Mouse (Mus musculus) forebrain, embryonic 15.5 days (tissue): ENCODE data around the gene Adamts8. TPM values are rescaled to one million over a fixed set of nuclear protein-coding genes. Genes with fewer than 3 reads are reported as not detected.

Experiments used
- ATAC-seq: fragments of 200-750 bp; cut with Nextera tagmentation; replicated peaks from 2 replicates; pipeline ENCODE4 v1.8.0; 2017; ENCODE audit warnings: mild to moderate bottlenecking, moderate TSS enrichment, moderate library complexity
- H3K27ac ChIP-seq: fragments of 300-500 bp; sonication (generic); replicated peaks from 2 replicates; pipeline ENCODE4 v1.5.1; 2015; ENCODE audit warnings: mild to moderate bottlenecking, inconsistent platforms
- H3K27me3 ChIP-seq: fragments of 300-500 bp; sonication (generic); 2 replicates; pipeline ENCODE4 v1.6.1; 2015; ENCODE audit warnings: inconsistent platforms
- H3K36me3 ChIP-seq: fragments of 300-500 bp; sonication (generic); 2 replicates; pipeline ENCODE4 v1.6.1; 2015; ENCODE audit warnings: mild to moderate bottlenecking, inconsistent platforms
- H3K4me1 ChIP-seq: fragments of 300-500 bp; sonication (generic); 2 replicates; pipeline ENCODE4 v1.6.1; 2015; ENCODE audit warnings: inconsistent platforms
- H3K4me2 ChIP-seq: fragments of 300-500 bp; sonication (generic); replicated peaks from 2 replicates; pipeline ENCODE4 v1.6.1; 2015; ENCODE audit warnings: mild to moderate bottlenecking, inconsistent platforms
- H3K4me3 ChIP-seq: fragments of 300-500 bp; sonication (generic); 2 replicates; pipeline ENCODE4 v1.5.1; 2015; ENCODE audit warnings: mild to moderate bottlenecking, inconsistent platforms
- H3K9ac ChIP-seq: fragments of 300-500 bp; sonication (generic); replicated peaks from 2 replicates; pipeline ENCODE4 v1.6.1; 2015; ENCODE audit warnings: mild to moderate bottlenecking, inconsistent platforms
- H3K9me3 ChIP-seq: fragments of 300-500 bp; sonication (generic); 2 replicates; pipeline ENCODE4 v1.6.1; 2016; ENCODE audit warnings: inconsistent platforms
- WGBS: fragments of 180-500 bp; shearing (Covaris S2); methylation state at CpG from one replicate; pipeline ENCODE4 v1.1.7; 2015; ENCODE audit warnings: mixed read lengths; 5-methylcytosine and 5-hydroxymethylcytosine counted together
- polyA plus RNA-seq: library from polyadenylated mRNA; unstranded; fragments of >200 nt; fragmentation: Nextera tagmentation; extraction: Ambion mirVana; gene quantifications from 2 replicates; pipeline ENCODE4 v1.2.1, GENCODE M21; 2015

The Adamts8 gene
- polyA plus RNA-seq, 1 experiment from 2014 or later = 1.6 TPM

- Histone ChIP-seq H3K9me3 (no peaks in the 10 kb centered on the region), H3K4me1 (no peaks in the 10 kb centered on the region), H3K9ac (no peak overlapping the region), H3K36me3 (no peaks in the 10 kb centered on the region), H3K4me2 (no peak overlapping the region), H3K27me3 (no peaks in the 10 kb centered on the region), H3K27ac (no peak overlapping the region), H3K4me3 (no peak overlapping the region)
- no peak for ATAC-seq
- 77% methylated on average over 5 of the region's 5 CpGs for WGBS
These were observed 31.9 kb upstream of the Adamts8 start for GRCm38 (mm10) chr9:30910491-30910890.

- Histone ChIP-seq H3K27ac (no peak overlapping the region), H3K27me3 (no peaks in the 10 kb centered on the region), H3K4me3 (no peak overlapping the region), H3K4me2 (no peak overlapping the region), H3K4me1 (no peaks in the 10 kb centered on the region), H3K9me3 (no peaks in the 10 kb centered on the region), H3K9ac (no peak overlapping the region), H3K36me3 (no peaks in the 10 kb centered on the region)
- no peak for ATAC-seq
- 72% methylated on average over 3 of the region's 3 CpGs for WGBS
These were observed 30.2 kb upstream of the Adamts8 start for GRCm38 (mm10) chr9:30912161-30912560.

GRCm38 (mm10) chr9:30913429-30913828 lies 28.9 kb upstream of the Adamts8 start:
- no peak overlapping the region for H3K4me2 ChIP-seq
- peaks cover under 1% of the 10 kb centered on the region; the same call in 1 of the 2 replicates for H3K4me1 ChIP-seq
- no peaks in the 10 kb centered on the region for H3K36me3 ChIP-seq
- WGBS = 64% methylated on average over 3 of the region's 3 CpGs
- no peaks in the 10 kb centered on the region for H3K27me3 ChIP-seq
- no peak overlapping the region for H3K9ac ChIP-seq
- H3K27ac ChIP-seq = no peak overlapping the region
- no peak for ATAC-seq
- no peaks in the 10 kb centered on the region for H3K9me3 ChIP-seq
- H3K4me3 ChIP-seq = no peak overlapping the region

- no peaks in the 10 kb centered on the region for H3K36me3 ChIP-seq
- no peaks in the 10 kb centered on the region for H3K9me3 ChIP-seq
- WGBS = 80% methylated on average over 2 of the region's 2 CpGs
- no peak for ATAC-seq
- no peaks in the 10 kb centered on the region for H3K27me3 ChIP-seq
- H3K9ac ChIP-seq = no peak overlapping the region
- H3K4me2 ChIP-seq = no peak overlapping the region
- peaks cover 4% of the 10 kb centered on the region; the same call in 1 of the 2 replicates for H3K4me1 ChIP-seq
- H3K4me3 ChIP-seq = no peak overlapping the region
- H3K27ac ChIP-seq = no peak overlapping the region
These were observed 28.1 kb upstream of the Adamts8 start for GRCm38 (mm10) chr9:30914241-30914640.

GRCm38 (mm10) chr9:30916266-30916968 lies 25.9 kb upstream of the Adamts8 start:
- no peak overlapping the region for H3K9ac ChIP-seq
- peaks cover 12% of the 10 kb centered on the region for H3K27me3 ChIP-seq
- H3K36me3 ChIP-seq = no peaks in the 10 kb centered on the region
- H3K27ac ChIP-seq = no peak overlapping the region
- no peak for ATAC-seq
- H3K9me3 ChIP-seq = no peaks in the 10 kb centered on the region
- WGBS = 92% methylated on average over 6 of the region's 6 CpGs
- H3K4me3 ChIP-seq = no peak overlapping the region
- peaks cover 7% of the 10 kb centered on the region for H3K4me1 ChIP-seq
- H3K4me2 ChIP-seq = no peak overlapping the region

- no peaks in the 10 kb centered on the region for H3K9me3 ChIP-seq
- H3K9ac ChIP-seq = no peak overlapping the region
- 41% methylated on average over 12 of the region's 12 CpGs for whole genome bisulfite sequencing
- H3K27ac ChIP-seq = no peak overlapping the region
- peaks cover 32% of the 10 kb centered on the region for H3K27me3 ChIP-seq
- H3K4me1 ChIP-seq = peaks cover 22% of the 10 kb centered on the region
- H3K4me2 ChIP-seq = no peak overlapping the region
- ATAC-seq = no peak
- no peaks in the 10 kb centered on the region for H3K36me3 ChIP-seq
- no peak overlapping the region for H3K4me3 ChIP-seq
These were observed 23.7 kb upstream of the Adamts8 start for GRCm38 (mm10) chr9:30918466-30919356.

GRCm38 (mm10) chr9:30919686-30920085 lies 22.7 kb upstream of the Adamts8 start:
- Histone ChIP-seq H3K4me3 (no peak overlapping the region), H3K27me3 (peaks cover 32% of the 10 kb centered on the region), H3K27ac (no peak overlapping the region), H3K4me1 (peaks cover 22% of the 10 kb centered on the region), H3K36me3 (no peaks in the 10 kb centered on the region), H3K9ac (no peak overlapping the region), H3K9me3 (no peaks in the 10 kb centered on the region), H3K4me2 (no peak overlapping the region)
- no peak for ATAC-seq
- WGBS = 83% methylated on average over 9 of the region's 9 CpGs

GRCm38 (mm10) chr9:30920736-30921135 lies 21.6 kb upstream of the Adamts8 start:
- H3K9ac ChIP-seq = no peak overlapping the region
- H3K36me3 ChIP-seq = no peaks in the 10 kb centered on the region
- H3K27ac ChIP-seq = no peak overlapping the region
- no peaks in the 10 kb centered on the region for H3K9me3 ChIP-seq
- 27% methylated on average over 6 of the region's 6 CpGs for WGBS
- 0 out of 2 replicates have a peak overlapping the region, but pooled peaks have one; percentile 61 for H3K4me3 ChIP-seq
- H3K4me1 ChIP-seq = peaks cover 22% of the 10 kb centered on the region
- no peak for ATAC-seq
- H3K27me3 ChIP-seq = peaks cover 32% of the 10 kb centered on the region
- peak overlapping the region; percentile 99 for H3K4me2 ChIP-seq

- Histone ChIP-seq H3K27ac (no peak overlapping the region), H3K36me3 (no peaks in the 10 kb centered on the region)
- peak; percentile 57 for ATAC-seq
These were observed 20.9 kb upstream of the Adamts8 start for GRCm38 (mm10) chr9:30921261-30922103.

GRCm38 (mm10) chr9:30922197-30922894 lies 20.0 kb upstream of the Adamts8 start, which contains the start of gene Adamts15:
Gene Adamts15, minus strand, starts transcription at chr9:30922452.
- under 1% methylated on average over 46 of the region's 47 CpGs for WGBS
- H3K4me1 ChIP-seq = peaks cover 22% of the 10 kb centered on the region
- H3K4me3 ChIP-seq = peak within 1 kb of the TSS; percentile 61
- no peaks in the 10 kb centered on the region for H3K36me3 ChIP-seq
- no peaks in the 10 kb centered on the region for H3K9me3 ChIP-seq
- H3K27me3 ChIP-seq = peaks cover 32% of the 10 kb centered on the region
- peak within 1 kb of the TSS; percentile 99 for H3K4me2 ChIP-seq
- peak within 1 kb of the TSS; percentile 50 for H3K9ac ChIP-seq
- ATAC-seq = peak; percentile 71
- H3K27ac ChIP-seq = no peak within 1 kb of the TSS

More at GRCm38 (mm10) chr9:30921261-30922103, 20.9 kb upstream of the Adamts8 start:
- H3K4me2 ChIP-seq = peak overlapping the region; percentile 99
- peaks cover 22% of the 10 kb centered on the region for H3K4me1 ChIP-seq
- H3K9me3 ChIP-seq = no peaks in the 10 kb centered on the region
- peak overlapping the region; percentile 50 for H3K9ac ChIP-seq
- peak overlapping the region; percentile 61 for H3K4me3 ChIP-seq
- peaks cover 32% of the 10 kb centered on the region for H3K27me3 ChIP-seq
- WGBS = 5% methylated on average over 56 of the region's 56 CpGs

GRCm38 (mm10) chr9:30928759-30929158 lies 13.6 kb upstream of the Adamts8 start:
- Histone ChIP-seq H3K9me3 (no peaks in the 10 kb centered on the region), H3K4me3 (no peak overlapping the region), H3K27me3 (no peaks in the 10 kb centered on the region), H3K36me3 (no peaks in the 10 kb centered on the region), H3K4me1 (no peaks in the 10 kb centered on the region), H3K4me2 (no peak overlapping the region), H3K9ac (no peak overlapping the region), H3K27ac (no peak overlapping the region)
- WGBS = 87% methylated on average over 2 of the region's 2 CpGs
- ATAC-seq = no peak
